Mouse (Mus musculus): Measurements from ENCODE around the gene Card11. TPM values are rescaled to one million over a fixed set of nuclear protein-coding genes. Genes with fewer than 3 reads are reported as not detected.

Card11 gene
- polyA plus RNA-seq, 1 experiment from 2014 or later, result 0.46 TPM

DNA sequence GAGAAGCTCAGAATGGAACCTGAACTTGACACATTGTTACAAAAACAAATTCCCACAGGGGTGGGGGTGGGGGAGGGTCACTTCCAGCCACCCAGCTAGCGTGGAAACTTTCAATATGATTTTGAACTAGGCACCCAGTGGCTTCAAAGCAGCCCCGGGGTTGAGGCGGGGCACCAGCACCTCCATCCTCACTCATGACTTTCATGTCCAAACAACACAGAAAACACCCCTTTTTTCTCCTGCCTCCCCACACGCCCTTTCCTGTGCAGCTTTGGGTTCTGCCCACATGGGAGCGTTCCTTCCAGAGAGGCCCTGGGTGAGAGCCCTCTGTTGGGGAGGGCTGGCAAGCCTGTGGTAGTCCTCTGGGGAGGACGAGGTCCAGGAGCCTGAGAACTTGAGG is 129.1 kb downstream of the Card11 start:
- no peaks in the 10 kb centered on the region for H3K9me3 ChIP-seq (ENCODE audit: low read length)
- 52% methylated on average over 6 of the region's 6 CpGs for WGBS (ENCODE audit: insufficient replicate concordance)

DNA sequence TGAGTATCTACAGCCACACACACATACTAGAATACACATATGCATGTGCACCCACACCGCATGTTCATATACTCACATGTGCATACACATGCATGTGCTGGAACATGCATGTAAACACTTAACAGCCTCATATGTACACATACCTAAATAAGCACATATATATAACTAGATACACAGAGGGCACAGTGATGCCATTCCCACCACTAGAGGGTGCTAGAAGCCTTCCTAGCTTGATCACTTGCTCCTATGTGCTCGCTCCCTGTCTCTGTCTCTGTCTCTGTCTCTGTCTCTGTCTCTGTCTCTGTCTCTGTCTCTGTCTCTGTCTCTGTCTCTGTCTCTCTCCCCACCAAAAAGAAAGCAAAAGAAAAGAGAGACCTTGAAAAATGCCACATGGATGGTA is 131.3 kb downstream of the Card11 start:
- TF ChIP-seq CTCF (IDR thresholded peaks at IDR 0.05; ENCODE audit: low read depth) (peak; percentile 85), EP300 (IDR thresholded peaks at IDR 0.05; ENCODE audit: low read depth) (no peak)
- ATAC-seq, result no peak
- Histone ChIP-seq H3K9me3 (ENCODE audit: low read length) (no peaks in the 10 kb centered on the region), H3K4me2 (ENCODE audit: low read depth, low read length) (no peak overlapping the region), H3K9ac (replicated peaks) (no peak overlapping the region), H3K4me3 (ENCODE audit: low read depth, low read length) (no peak overlapping the region), H3K4me1 (ENCODE audit: insufficient read depth) (peaks cover 3% of the 10 kb centered on the region; the same call in 1 of the 2 replicates), H3K36me3 (replicated peaks; ENCODE audit: insufficient read depth, low read length) (no peaks in the 10 kb centered on the region), H3K27me3 (ENCODE audit: insufficient read depth, low read length) (no peaks in the 10 kb centered on the region), H3K27ac (ENCODE audit: low read depth) (no peak overlapping the region)
- WGBS (ENCODE audit: insufficient replicate concordance), result 58% methylated on average over 2 of the region's 2 CpGs
- DNase-seq, result peak; percentile 56

More for the DNA sequence above, 129.1 kb downstream of the Card11 start:
- no peak for TF ChIP-seq EP300 (IDR thresholded peaks at IDR 0.05; ENCODE audit: low read depth)
- no peak for TF ChIP-seq CTCF (IDR thresholded peaks at IDR 0.05; ENCODE audit: low read depth)
- no peak overlapping the region for H3K4me3 ChIP-seq (ENCODE audit: low read depth, low read length)
- no peaks in the 10 kb centered on the region for H3K27me3 ChIP-seq (ENCODE audit: insufficient read depth, low read length)
- H3K4me1 ChIP-seq (ENCODE audit: insufficient read depth), result peaks cover 3% of the 10 kb centered on the region; the same call in 1 of the 2 replicates
- no peaks in the 10 kb centered on the region for H3K36me3 ChIP-seq (replicated peaks; ENCODE audit: insufficient read depth, low read length)
- H3K9ac ChIP-seq (replicated peaks), result no peak overlapping the region
- H3K4me2 ChIP-seq (ENCODE audit: low read depth, low read length), result no peak overlapping the region
- ATAC-seq (no peak), DNase-seq (no peak)
- no peak overlapping the region for H3K27ac ChIP-seq (ENCODE audit: low read depth)

DNA sequence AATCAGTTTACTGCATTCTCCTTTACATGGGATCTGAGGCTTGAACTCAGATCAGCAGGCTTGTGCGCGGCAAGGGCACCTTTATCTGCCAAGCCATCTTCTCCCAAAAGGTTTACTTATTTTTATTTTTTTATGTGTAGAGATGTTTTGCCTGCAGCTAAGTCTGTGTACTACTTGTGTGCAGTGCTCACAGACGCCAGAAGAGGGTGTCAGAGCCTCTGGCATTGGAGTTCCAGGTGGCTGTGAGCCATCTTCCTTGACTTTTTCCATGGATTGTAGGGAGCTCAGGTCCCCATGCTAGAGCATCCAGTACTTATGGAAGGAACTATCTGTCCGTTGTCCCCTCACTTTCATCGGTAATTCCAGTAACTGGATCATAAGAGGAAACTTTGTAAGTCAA is 140.7 kb downstream of the Card11 start:
- no peaks in the 10 kb centered on the region for H3K36me3 ChIP-seq (replicated peaks; ENCODE audit: insufficient read depth, low read length)
- H3K4me3 ChIP-seq (ENCODE audit: low read depth, low read length), result no peak overlapping the region
- DNase-seq (no peak), ATAC-seq (no peak)
- H3K4me1 ChIP-seq (ENCODE audit: insufficient read depth), result no peaks in the 10 kb centered on the region
- no peak overlapping the region for H3K9ac ChIP-seq (replicated peaks)
- no peak overlapping the region for H3K4me2 ChIP-seq (ENCODE audit: low read depth, low read length)
- TF ChIP-seq EP300 (IDR thresholded peaks at IDR 0.05; ENCODE audit: low read depth) (no peak), CTCF (IDR thresholded peaks at IDR 0.05; ENCODE audit: low read depth) (peak; percentile 29; the same call in 1 of the 2 replicates)
- H3K27me3 ChIP-seq (ENCODE audit: insufficient read depth, low read length), result no peaks in the 10 kb centered on the region
- no peak overlapping the region for H3K27ac ChIP-seq (ENCODE audit: low read depth)
- H3K9me3 ChIP-seq (ENCODE audit: low read length), result no peaks in the 10 kb centered on the region
- 75% methylated on average over 5 of the region's 5 CpGs for WGBS (ENCODE audit: insufficient replicate concordance)

DNA sequence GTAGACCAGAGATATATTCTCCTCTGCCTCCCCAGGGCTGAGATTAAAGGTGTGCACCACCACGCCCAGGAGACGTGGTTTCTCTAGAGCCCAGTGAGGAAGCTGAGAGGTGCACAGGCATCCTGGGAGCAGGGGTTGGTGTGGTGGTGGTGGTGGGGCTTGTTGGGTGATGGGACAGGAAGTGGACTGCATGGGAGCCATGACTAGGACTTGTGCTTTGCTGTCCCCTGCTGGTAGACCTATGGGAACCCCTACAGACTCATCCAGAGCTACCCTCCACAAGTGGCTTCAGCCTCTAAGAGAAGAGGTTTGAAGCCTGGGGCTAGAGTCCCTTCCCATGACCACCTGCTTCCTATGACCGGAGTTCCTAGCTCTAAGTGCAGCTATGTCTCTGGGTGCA is 142.0 kb downstream of the Card11 start:
- Histone ChIP-seq H3K4me3 (ENCODE audit: low read depth, low read length) (no peak overlapping the region), H3K27me3 (ENCODE audit: insufficient read depth, low read length) (no peaks in the 10 kb centered on the region), H3K9me3 (ENCODE audit: low read length) (no peaks in the 10 kb centered on the region), H3K9ac (replicated peaks) (no peak overlapping the region), H3K4me1 (ENCODE audit: insufficient read depth) (no peaks in the 10 kb centered on the region), H3K4me2 (ENCODE audit: low read depth, low read length) (no peak overlapping the region), H3K36me3 (replicated peaks; ENCODE audit: insufficient read depth, low read length) (no peaks in the 10 kb centered on the region), H3K27ac (ENCODE audit: low read depth) (no peak overlapping the region)
- WGBS (ENCODE audit: insufficient replicate concordance), result 56% methylated on average over 3 of the region's 3 CpGs
- TF ChIP-seq CTCF (IDR thresholded peaks at IDR 0.05; ENCODE audit: low read depth), result peak; percentile 59
- no peak for TF ChIP-seq EP300 (IDR thresholded peaks at IDR 0.05; ENCODE audit: low read depth)
- ATAC-seq, result no peak
- no peak for DNase-seq

DNA sequence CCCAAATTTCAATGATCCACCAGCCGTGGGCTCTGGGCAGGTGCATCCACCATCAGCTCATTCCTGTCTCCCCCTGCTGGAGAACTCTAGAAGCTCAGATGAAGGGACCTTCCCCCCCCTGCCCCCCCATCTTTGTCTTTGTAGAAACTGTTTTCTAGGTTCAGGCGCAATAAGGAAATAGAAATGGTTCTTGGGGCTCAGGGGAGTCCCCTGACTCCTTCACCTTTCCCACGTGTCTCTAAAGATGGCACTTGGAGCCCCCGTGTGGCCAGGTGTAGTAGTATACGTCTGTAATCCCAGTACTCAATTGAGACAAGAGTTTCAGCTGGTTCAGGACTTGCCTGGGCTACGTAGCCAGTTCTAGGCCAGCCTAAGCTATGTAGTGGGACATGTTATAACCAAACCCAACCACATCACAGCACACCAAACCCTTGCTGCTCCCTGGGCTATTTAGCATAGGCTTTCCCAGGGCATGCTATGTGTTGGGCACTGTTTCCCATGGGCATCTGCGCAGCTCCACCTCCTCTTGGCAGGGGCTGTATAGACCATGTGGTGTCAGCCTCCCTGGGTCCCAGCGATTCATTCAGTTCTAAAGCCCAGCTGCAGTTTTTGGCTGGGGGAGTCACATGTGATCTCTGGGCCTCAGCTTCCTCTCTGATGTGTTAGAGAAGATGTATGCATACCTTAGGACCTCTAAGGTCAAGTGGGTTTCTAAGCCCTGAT is 142.8 kb downstream of the Card11 start:
- no peak overlapping the region for H3K9ac ChIP-seq (replicated peaks)
- no peak overlapping the region for H3K4me3 ChIP-seq (ENCODE audit: low read depth, low read length)
- H3K27me3 ChIP-seq (ENCODE audit: insufficient read depth, low read length), result no peaks in the 10 kb centered on the region
- no peak overlapping the region for H3K4me2 ChIP-seq (ENCODE audit: low read depth, low read length)
- 47% methylated on average over 8 of the region's 8 CpGs for WGBS (ENCODE audit: insufficient replicate concordance)
- H3K9me3 ChIP-seq (ENCODE audit: low read length), result no peaks in the 10 kb centered on the region
- H3K4me1 ChIP-seq (ENCODE audit: insufficient read depth), result no peaks in the 10 kb centered on the region
- no peak overlapping the region for H3K27ac ChIP-seq (ENCODE audit: low read depth)
- DNase-seq (no peak), ATAC-seq (no peak)
- H3K36me3 ChIP-seq (replicated peaks; ENCODE audit: insufficient read depth, low read length), result no peaks in the 10 kb centered on the region
- TF ChIP-seq CTCF (IDR thresholded peaks at IDR 0.05; ENCODE audit: low read depth) (peak; percentile 64), EP300 (IDR thresholded peaks at IDR 0.05; ENCODE audit: low read depth) (no peak)

DNA sequence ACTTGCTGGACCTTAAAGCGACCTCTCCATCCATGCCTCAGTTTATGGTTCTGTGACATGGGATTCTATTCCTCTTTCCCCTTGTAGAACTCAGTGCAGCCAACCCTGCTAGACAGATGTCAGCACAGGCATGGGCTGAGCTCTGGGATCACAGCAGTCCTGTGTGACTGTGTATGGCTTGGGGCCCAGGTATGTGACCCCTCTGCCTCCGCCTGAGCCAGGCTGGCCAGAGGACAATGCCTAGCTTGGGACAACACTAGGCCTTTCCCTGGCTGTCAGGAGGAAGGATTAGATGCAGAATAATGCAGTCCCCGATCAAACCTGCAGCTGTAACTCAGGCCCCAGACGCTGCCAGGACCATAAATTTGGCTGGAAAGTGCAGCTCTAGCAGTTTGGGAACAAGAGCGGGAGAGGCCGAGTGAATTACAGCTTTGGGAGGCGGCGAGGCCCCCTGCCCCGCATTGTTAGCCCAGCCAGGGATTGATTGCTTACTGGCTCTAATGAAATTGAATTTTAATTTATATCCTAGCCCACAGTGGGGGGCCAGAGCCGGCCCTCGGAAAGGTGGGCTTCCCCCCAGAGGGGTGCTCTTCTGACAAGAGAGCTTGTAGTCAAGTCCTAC is 144.4 kb downstream of the Card11 start:
- no peak overlapping the region for H3K27ac ChIP-seq (ENCODE audit: low read depth)
- H3K4me3 ChIP-seq (ENCODE audit: low read depth, low read length), result no peak overlapping the region
- H3K4me2 ChIP-seq (ENCODE audit: low read depth, low read length), result no peak overlapping the region
- H3K9ac ChIP-seq (replicated peaks), result no peak overlapping the region
- no peaks in the 10 kb centered on the region for H3K27me3 ChIP-seq (ENCODE audit: insufficient read depth, low read length)
- no peak for TF ChIP-seq CTCF (IDR thresholded peaks at IDR 0.05; ENCODE audit: low read depth)
- ATAC-seq (no peak), DNase-seq (no peak)
- H3K36me3 ChIP-seq (replicated peaks; ENCODE audit: insufficient read depth, low read length), result no peaks in the 10 kb centered on the region
- 81% methylated on average over 11 of the region's 11 CpGs for WGBS (ENCODE audit: insufficient replicate concordance)
- H3K4me1 ChIP-seq (ENCODE audit: insufficient read depth), result no peaks in the 10 kb centered on the region
- H3K9me3 ChIP-seq (ENCODE audit: low read length), result peaks cover 3% of the 10 kb centered on the region; the same call in 1 of the 2 replicates
